Mouse (Mus musculus): ENCODE measurements at regions not wholly inside any gene's neighbourhood (a gene's known extent, or its start where the extent isn't known, plus 50 kb on each side); places are given as distances from the start of the nearest gene placed in this dataset.

GRCm38 (mm10) chr6:117114859-117115258 is 53.5 kb upstream of the Cxcl12 start:
- Histone ChIP-seq H3K27ac (ENCODE audit: insufficient read depth, low read length) (no peak overlapping the region), H3K27me3 (ENCODE audit: control insufficient read depth, insufficient read depth, low read length, poor library complexity, severe bottlenecking) (no peaks in the 10 kb centered on the region), H3K4me1 (ENCODE audit: control insufficient read depth, insufficient read depth, low read length) (no peaks in the 10 kb centered on the region), H3K9ac (ENCODE audit: low read depth, poor library complexity, severe bottlenecking) (no peak overlapping the region), H3K9me3 (replicated peaks; ENCODE audit: control insufficient read depth, insufficient read depth, low read length, poor library complexity, severe bottlenecking) (no peaks in the 10 kb centered on the region), H3K4me3 (ENCODE audit: low read depth, low read length) (no peak overlapping the region), H3K36me3 (ENCODE audit: control insufficient read depth, insufficient read depth, low read length, poor library complexity, severe bottlenecking) (no peaks in the 10 kb centered on the region)
- TF ChIP-seq EP300 (IDR thresholded peaks at IDR 0.05; ENCODE audit: insufficient read depth, low read depth, low read length) = no peak
- no peak for TF ChIP-seq CTCF (IDR thresholded peaks at IDR 0.05; ENCODE audit: low read depth, low read length)
- no peak for TF ChIP-seq POLR2A (IDR thresholded peaks at IDR 0.05; ENCODE audit: insufficient read depth, low read length)

GRCm38 (mm10) chr6:117118081-117118480 is 50.3 kb upstream of the Cxcl12 start:
- no peaks in the 10 kb centered on the region for H3K9me3 ChIP-seq (replicated peaks; ENCODE audit: control insufficient read depth, insufficient read depth, low read length, poor library complexity, severe bottlenecking)
- no peaks in the 10 kb centered on the region for H3K4me1 ChIP-seq (ENCODE audit: control insufficient read depth, insufficient read depth, low read length)
- H3K27ac ChIP-seq (ENCODE audit: insufficient read depth, low read length) = no peak overlapping the region
- H3K36me3 ChIP-seq (ENCODE audit: control insufficient read depth, insufficient read depth, low read length, poor library complexity, severe bottlenecking) = no peaks in the 10 kb centered on the region
- H3K4me3 ChIP-seq (ENCODE audit: low read depth, low read length) = no peak overlapping the region
- no peak for TF ChIP-seq POLR2A (IDR thresholded peaks at IDR 0.05; ENCODE audit: insufficient read depth, low read length)
- TF ChIP-seq CTCF (IDR thresholded peaks at IDR 0.05; ENCODE audit: low read depth, low read length) = no peak
- TF ChIP-seq EP300 (IDR thresholded peaks at IDR 0.05; ENCODE audit: insufficient read depth, low read depth, low read length) = no peak
- no peaks in the 10 kb centered on the region for H3K27me3 ChIP-seq (ENCODE audit: control insufficient read depth, insufficient read depth, low read length, poor library complexity, severe bottlenecking)
- H3K9ac ChIP-seq (ENCODE audit: low read depth, poor library complexity, severe bottlenecking) = no peak overlapping the region

All from ES-Bruce4 (cell line).